Mouse (Mus musculus) limb, embryonic 14.5 days (tissue): ENCODE measurements at regions not wholly inside any gene's neighbourhood (a gene's known extent, or its start where the extent isn't known, plus 50 kb on each side); places are given as distances from the start of the nearest gene placed in this dataset.

Source experiments
- ATAC-seq: fragments of 200-750 bp; cut with Nextera tagmentation; 2 replicates; pipeline ENCODE4 v1.8.0; 2017; ENCODE audit warnings: low read depth, moderate number of reproducible peaks, moderate TSS enrichment; ENCODE audit not compliant: low FRiP score
- DNase-seq: peaks from one replicate; pipeline ENCODE4 v3.0.0-alpha.2; 2015; ENCODE audit warnings: low spot score
- H3K27ac ChIP-seq: fragments of 300-500 bp; sonication (generic); replicated peaks from 2 replicates; pipeline ENCODE4 v1.5.1; 2014; ENCODE audit warnings: low read depth, mild to moderate bottlenecking, low read length, moderate library complexity, mixed read lengths
- H3K27me3 ChIP-seq: fragments of 300-500 bp; sonication (generic); 2 replicates; pipeline ENCODE4 v1.6.1; 2014; ENCODE audit warnings: low read length, mixed read lengths; ENCODE audit not compliant: control insufficient read depth, insufficient read depth
- H3K36me3 ChIP-seq: fragments of 300-500 bp; sonication (generic); 2 replicates; pipeline ENCODE4 v1.6.1; 2014; ENCODE audit warnings: mild to moderate bottlenecking, low read length, moderate library complexity, mixed read lengths; ENCODE audit not compliant: control insufficient read depth, insufficient read depth
- H3K4me1 ChIP-seq: fragments of 300-500 bp; sonication (generic); 2 replicates; pipeline ENCODE4 v1.6.1; 2014; ENCODE audit warnings: antibody characterized with exemption, low read length, mixed read lengths; ENCODE audit not compliant: control insufficient read depth, insufficient read depth
- H3K4me2 ChIP-seq: fragments of 300-500 bp; sonication (generic); replicated peaks from 2 replicates; pipeline ENCODE4 v1.6.1; 2014; ENCODE audit warnings: low read depth, mild to moderate bottlenecking, low read length, moderate library complexity; ENCODE audit not compliant: severe bottlenecking
- H3K4me3 ChIP-seq: fragments of 300-500 bp; sonication (generic); replicated peaks from 2 replicates; pipeline ENCODE4 v1.5.1; 2014; ENCODE audit warnings: low read length
- H3K9ac ChIP-seq: fragments of 300-500 bp; sonication (generic); 2 replicates; pipeline ENCODE4 v1.6.1; 2014; ENCODE audit warnings: mild to moderate bottlenecking, low read depth, low read length, moderate library complexity; ENCODE audit not compliant: severe bottlenecking
- H3K9me3 ChIP-seq: fragments of 300-500 bp; sonication (generic); 2 replicates; pipeline ENCODE4 v1.6.1; 2016; ENCODE audit warnings: low read length; ENCODE audit not compliant: control insufficient read depth
- POLR2A ChIP-seq: fragments of 200-500 bp; IDR thresholded peaks from 2 replicates; pipeline ENCODE4 v1.8.0; 2012; ENCODE audit warnings: inconsistent platforms, mild to moderate bottlenecking, moderate library complexity, borderline replicate concordance; ENCODE audit not compliant: insufficient read depth, insufficient read length; ENCODE audit errors: extremely low read depth
- WGBS: fragments of 180-500 bp; shearing (Covaris S2); extraction: QIAGEN DNeasy Blood & Tissue Kit; methylation state at CpG from one replicate; pipeline ENCODE4 v1.1.7; 2014; 5-methylcytosine and 5-hydroxymethylcytosine counted together

GRCm38 (mm10) chr11:22695237-22695636, 165.5 kb downstream of the B3gnt2 start:
- no peaks in the 10 kb centered on the region for H3K4me1 ChIP-seq
- no peak overlapping the region for H3K27ac ChIP-seq
- no peaks in the 10 kb centered on the region for H3K27me3 ChIP-seq
- H3K4me3 ChIP-seq, result no peak overlapping the region
- DNase-seq (no peak), ATAC-seq (no peak)
- no peak overlapping the region for H3K4me2 ChIP-seq
- H3K36me3 ChIP-seq, result no peaks in the 10 kb centered on the region
- TF ChIP-seq POLR2A, result no peak
- H3K9ac ChIP-seq, result no peak overlapping the region
- 70% methylated on average over 1 of the region's 1 CpGs for WGBS
- H3K9me3 ChIP-seq, result no peaks in the 10 kb centered on the region

GRCm38 (mm10) chr11:22698057-22698941, 162.5 kb downstream of the B3gnt2 start:
- ATAC-seq (no peak), DNase-seq (no peak)
- Histone ChIP-seq H3K9ac (no peak overlapping the region), H3K27me3 (no peaks in the 10 kb centered on the region), H3K9me3 (no peaks in the 10 kb centered on the region), H3K4me1 (no peaks in the 10 kb centered on the region), H3K4me3 (no peak overlapping the region), H3K4me2 (no peak overlapping the region), H3K36me3 (no peaks in the 10 kb centered on the region), H3K27ac (no peak overlapping the region)
- WGBS, result 69% methylated on average over 5 of the region's 5 CpGs
- TF ChIP-seq POLR2A, result no peak

DNA sequence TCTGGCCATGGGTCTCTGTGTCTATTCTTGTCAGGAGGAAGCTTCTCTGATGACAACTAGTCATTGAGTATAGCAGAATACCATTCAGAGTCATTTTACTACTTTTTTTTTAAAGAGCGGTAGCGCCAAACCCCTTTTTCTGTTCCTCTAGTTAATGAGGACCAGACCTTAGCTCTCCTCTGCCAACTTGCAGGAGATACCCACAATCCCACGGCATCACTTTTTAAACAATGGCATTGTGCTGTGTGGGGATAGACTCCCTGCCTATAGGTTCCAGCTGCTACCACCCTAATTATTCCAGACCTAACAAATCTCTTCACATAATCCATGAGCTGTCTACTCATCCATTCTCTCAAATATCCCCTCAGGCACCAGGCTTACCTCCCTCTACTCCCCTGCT, 154.7 kb downstream of the B3gnt2 start:
- Histone ChIP-seq H3K27ac (no peak overlapping the region), H3K4me3 (no peak overlapping the region), H3K36me3 (no peaks in the 10 kb centered on the region), H3K4me1 (no peaks in the 10 kb centered on the region), H3K4me2 (no peak overlapping the region), H3K9ac (no peak overlapping the region), H3K27me3 (no peaks in the 10 kb centered on the region), H3K9me3 (no peaks in the 10 kb centered on the region)
- ATAC-seq (no peak), DNase-seq (no peak)
- WGBS, result 59% methylated on average over 3 of the region's 3 CpGs
- TF ChIP-seq POLR2A, result no peak
